Mouse (Mus musculus) hindbrain, embryonic 13.5 days (tissue): Measurements from ENCODE around the gene Tnnt1. TPM values are rescaled to one million over a fixed set of nuclear protein-coding genes. Genes with fewer than 3 reads are reported as not detected.

Experiments used
- polyA plus RNA-seq: library from polyadenylated mRNA; unstranded; fragments of >200 nt; fragmentation: Nextera tagmentation; extraction: Ambion mirVana; gene quantifications from 2 replicates; pipeline ENCODE4 v1.2.1, GENCODE M21; 2015

Gene Tnnt1
- polyA plus RNA-seq, 1 experiment from 2014 or later, result 7.5 TPM

Other genes with a start within 250 kb of the Tnnt1 start
- gene Ncr1, start 178.7 kb downstream of the Tnnt1 start, polyA plus RNA-seq, result not detected in 2 replicates
- gene Gp6, start 118.6 kb downstream of the Tnnt1 start, polyA plus RNA-seq, result 0.13 and 0.19 TPM in 2 replicates
- 37.2 and 37.7 TPM in 2 replicates for gene Rdh13, start 70.7 kb downstream of the Tnnt1 start, polyA plus RNA-seq
- 9.3 and 10.6 TPM in 2 replicates for gene Eps8l1, start 55.7 kb downstream of the Tnnt1 start, polyA plus RNA-seq
- gene Ppp1r12c, start 14.7 kb downstream of the Tnnt1 start, polyA plus RNA-seq, result 39.6 and 49.7 TPM in 2 replicates
- 3.8 and 3.9 TPM in 2 replicates for gene Tnni3, start 7.8 kb upstream of the Tnnt1 start, polyA plus RNA-seq
- gene Dnaaf3, start 16.1 kb upstream of the Tnnt1 start, polyA plus RNA-seq, result 2.0 and 2.8 TPM in 2 replicates
- gene Syt5, start 31.2 kb upstream of the Tnnt1 start, polyA plus RNA-seq, result 78.7 and 82.6 TPM in 2 replicates
- 0.71 and 0.97 TPM in 2 replicates for gene Ptprh, start 87.7 kb upstream of the Tnnt1 start, polyA plus RNA-seq
- gene Tmem86b, start 115.0 kb upstream of the Tnnt1 start, polyA plus RNA-seq, result 3.5 and 3.8 TPM in 2 replicates
- gene Ppp6r1, start 142.6 kb upstream of the Tnnt1 start, polyA plus RNA-seq, result 9.7 and 12.4 TPM in 2 replicates
- gene Hspbp1, start 168.7 kb upstream of the Tnnt1 start, polyA plus RNA-seq, result 128 and 137 TPM in 2 replicates
- 7.2 and 7.5 TPM in 2 replicates for gene Brsk1, start 174.2 kb upstream of the Tnnt1 start, polyA plus RNA-seq
- gene Tmem150b, start 208.9 kb upstream of the Tnnt1 start, polyA plus RNA-seq, result 0.12 and 0.19 TPM in 2 replicates
- gene Kmt5c, start 223.7 kb upstream of the Tnnt1 start, polyA plus RNA-seq, result 79.4 and 86.8 TPM in 2 replicates
- gene Cox6b2, start 236.7 kb upstream of the Tnnt1 start, polyA plus RNA-seq, result 16.4 and 21.1 TPM in 2 replicates